Mouse (Mus musculus): ENCODE measurements around the gene Pnkd. TPM values are rescaled to one million over a fixed set of nuclear protein-coding genes. Genes with fewer than 3 reads are reported as not detected.

The Pnkd gene
- polyA plus RNA-seq (2014; fragmentation: Illumina TruSeq; extraction: RNeasy Lipid Tissue Mini Kit (QIAGEN cat#74804); ENCODE audit: low replicate concordance): 2.5 TPM

GRCm38 (mm10) chr1:74284543-74285160 lies at the start of gene Pnkd, which contains the start of gene Aamp:
Gene Pnkd (plus strand): TSS chr1:74284930.
Gene Aamp (minus strand): TSS chr1:74284738.

GRCm38 (mm10) chr1:74235938-74236589 lies 48.7 kb upstream of the Pnkd start, which contains the start of gene Arpc2:
Gene Arpc2 (plus strand): TSS chr1:74236084.

DNA sequence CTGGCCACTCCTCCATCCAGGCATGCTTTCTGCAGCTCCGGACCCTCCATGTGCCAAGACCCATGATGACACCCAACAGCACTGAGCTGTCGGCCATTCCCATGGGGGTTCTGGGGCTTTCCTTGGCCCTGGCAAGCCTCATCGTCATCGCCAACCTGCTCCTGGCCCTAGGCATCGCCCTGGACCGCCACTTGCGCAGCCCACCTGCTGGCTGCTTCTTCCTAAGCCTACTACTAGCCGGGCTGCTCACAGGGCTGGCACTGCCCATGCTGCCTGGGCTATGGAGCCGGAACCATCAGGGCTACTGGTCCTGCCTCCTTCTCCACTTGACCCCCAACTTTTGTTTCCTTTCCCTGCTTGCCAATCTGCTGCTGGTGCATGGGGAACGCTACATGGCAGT lies 6.2 kb upstream of the Pnkd start, which contains the start of gene Gpbar1:
Gene Gpbar1 (plus strand): TSS at position 13 of the 400 bp plus-strand sequence.

GRCm38 (mm10) chr1:74305522-74305921 lies 20.8 kb downstream of the Pnkd start, which contains the start of gene Tmbim1:
Gene Tmbim1 (minus strand): TSS chr1:74305622.

GRCm38 (mm10) chr1:74361812-74362211 lies 77.1 kb downstream of the Pnkd start, which contains the start of gene Catip:
Gene Catip (plus strand): TSS chr1:74362108.

DNA sequence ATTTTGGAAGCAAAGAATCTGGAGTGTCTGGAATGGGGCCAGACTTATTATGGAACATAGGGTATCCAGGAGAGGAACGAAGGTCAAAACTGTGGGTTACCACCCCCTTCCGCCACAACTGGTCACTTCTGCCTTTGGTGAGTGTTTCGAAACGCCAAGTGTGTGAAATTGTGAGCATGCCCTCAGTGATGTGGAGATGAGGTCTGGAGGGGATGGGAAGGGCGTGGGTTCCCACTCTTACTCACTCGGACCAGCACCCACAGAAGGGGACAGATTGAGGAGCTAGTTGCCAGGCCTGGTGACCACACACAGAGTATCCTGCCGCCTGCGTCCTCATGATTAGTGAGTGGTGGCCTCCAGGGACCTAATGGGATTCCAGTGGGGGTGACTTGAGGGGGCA lies 90.2 kb downstream of the Pnkd start, which contains the start of gene Slc11a1:
Gene Slc11a1 (plus strand): TSS at position 216 of the 400 bp plus-strand sequence.

DNA sequence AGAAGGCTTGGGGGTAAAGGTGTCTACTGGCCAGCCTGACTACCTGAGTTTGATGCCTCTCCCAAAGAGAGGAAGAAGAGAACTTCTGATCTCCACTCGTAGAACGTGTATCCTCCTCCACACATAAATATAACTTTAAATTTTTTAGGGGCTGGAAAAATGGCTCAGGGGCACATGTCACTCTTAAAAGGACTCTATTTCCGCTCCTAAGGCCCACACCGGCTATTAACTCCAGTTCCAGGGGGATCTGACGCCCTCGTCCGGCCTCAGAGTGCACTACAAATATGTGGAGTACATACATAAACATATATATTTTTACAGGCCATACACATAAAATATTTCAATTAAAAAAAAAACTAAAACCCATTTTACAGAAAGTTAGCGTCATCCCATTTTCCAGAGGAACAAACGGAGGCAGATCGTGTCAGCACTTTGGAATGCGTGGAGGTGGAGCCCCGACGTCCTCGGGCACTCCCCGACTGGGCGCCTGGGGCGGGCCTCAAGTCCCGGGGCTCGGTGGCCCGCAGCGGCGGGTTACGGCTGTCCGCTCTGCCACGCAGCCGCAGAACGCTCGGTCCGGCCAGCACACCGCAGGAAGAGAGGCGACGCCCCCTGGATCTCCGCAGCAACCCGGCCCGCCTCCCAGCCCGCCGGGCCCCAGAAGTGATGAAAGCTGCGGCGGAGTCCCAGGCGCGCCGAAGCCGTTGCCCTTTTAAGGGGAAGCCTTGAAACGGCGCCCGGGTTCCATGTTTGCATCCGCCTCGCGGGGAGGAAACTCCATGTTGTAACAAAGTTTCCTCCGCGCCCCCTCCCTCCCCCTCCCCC lies 106.4 kb downstream of the Pnkd start, which contains the start of gene Ctdsp1:
Gene Ctdsp1 (plus strand): TSS at position 586 of the 825 bp plus-strand sequence.

Other genes with a start within 250 kb of the Pnkd start
- gene Tns1, start 160.5 kb upstream of the Pnkd start, polyA plus RNA-seq (2014; fragmentation: Illumina TruSeq; extraction: RNeasy Lipid Tissue Mini Kit (QIAGEN cat#74804); ENCODE audit: low replicate concordance): 4.3 TPM
- gene Rufy4, start 159.4 kb upstream of the Pnkd start, polyA plus RNA-seq (2014; fragmentation: Illumina TruSeq; extraction: RNeasy Lipid Tissue Mini Kit (QIAGEN cat#74804); ENCODE audit: low replicate concordance): not detected
- 0.41 TPM for gene Cxcr2, start 130.9 kb upstream of the Pnkd start, polyA plus RNA-seq (2014; fragmentation: Illumina TruSeq; extraction: RNeasy Lipid Tissue Mini Kit (QIAGEN cat#74804); ENCODE audit: low replicate concordance)
- not detected for gene Cxcr1, start 90.3 kb upstream of the Pnkd start, polyA plus RNA-seq (2014; fragmentation: Illumina TruSeq; extraction: RNeasy Lipid Tissue Mini Kit (QIAGEN cat#74804); ENCODE audit: low replicate concordance)
- gene Arpc2, start 48.8 kb upstream of the Pnkd start, polyA plus RNA-seq (2014; fragmentation: Illumina TruSeq; extraction: RNeasy Lipid Tissue Mini Kit (QIAGEN cat#74804); ENCODE audit: low replicate concordance): 782 TPM
- not detected for gene Gpbar1, start 6.4 kb upstream of the Pnkd start, polyA plus RNA-seq (2014; fragmentation: Illumina TruSeq; extraction: RNeasy Lipid Tissue Mini Kit (QIAGEN cat#74804); ENCODE audit: low replicate concordance)
- 1.4 TPM for gene Aamp, start 192 bp upstream of the Pnkd start, polyA plus RNA-seq (2014; fragmentation: Illumina TruSeq; extraction: RNeasy Lipid Tissue Mini Kit (QIAGEN cat#74804); ENCODE audit: low replicate concordance)
- 54.5 TPM for gene Tmbim1, start 20.7 kb downstream of the Pnkd start, polyA plus RNA-seq (2014; fragmentation: Illumina TruSeq; extraction: RNeasy Lipid Tissue Mini Kit (QIAGEN cat#74804); ENCODE audit: low replicate concordance)
- gene Catip, start 77.2 kb downstream of the Pnkd start, polyA plus RNA-seq (2014; fragmentation: Illumina TruSeq; extraction: RNeasy Lipid Tissue Mini Kit (QIAGEN cat#74804); ENCODE audit: low replicate concordance): 0.22 TPM
- 1.8 TPM for gene Slc11a1, start 90.3 kb downstream of the Pnkd start, polyA plus RNA-seq (2014; fragmentation: Illumina TruSeq; extraction: RNeasy Lipid Tissue Mini Kit (QIAGEN cat#74804); ENCODE audit: low replicate concordance)
- gene Ctdsp1, start 106.6 kb downstream of the Pnkd start, polyA plus RNA-seq (2014; fragmentation: Illumina TruSeq; extraction: RNeasy Lipid Tissue Mini Kit (QIAGEN cat#74804); ENCODE audit: low replicate concordance): 8.2 TPM
- 353 TPM for gene Vil1, start 124.4 kb downstream of the Pnkd start, polyA plus RNA-seq (2014; fragmentation: Illumina TruSeq; extraction: RNeasy Lipid Tissue Mini Kit (QIAGEN cat#74804); ENCODE audit: low replicate concordance)
- 42.1 TPM for gene Cnot9, start 221.1 kb downstream of the Pnkd start, polyA plus RNA-seq (2014; fragmentation: Illumina TruSeq; extraction: RNeasy Lipid Tissue Mini Kit (QIAGEN cat#74804); ENCODE audit: low replicate concordance)